Mouse (Mus musculus) B cell, adult 62 days (primary cell): ENCODE results near the gene Zscan4-ps1. TPM values are rescaled to one million over a fixed set of nuclear protein-coding genes. Genes with fewer than 3 reads are reported as not detected.

ENCODE experiments used
- total RNA-seq: library from RNA; stranded (reverse); gene quantifications from 4 replicates; pipeline ENCODE4 v1.2.4, GENCODE M21; 2023

Gene Zscan4-ps1
- total RNA-seq = not detected in 4 replicates

DNA sequence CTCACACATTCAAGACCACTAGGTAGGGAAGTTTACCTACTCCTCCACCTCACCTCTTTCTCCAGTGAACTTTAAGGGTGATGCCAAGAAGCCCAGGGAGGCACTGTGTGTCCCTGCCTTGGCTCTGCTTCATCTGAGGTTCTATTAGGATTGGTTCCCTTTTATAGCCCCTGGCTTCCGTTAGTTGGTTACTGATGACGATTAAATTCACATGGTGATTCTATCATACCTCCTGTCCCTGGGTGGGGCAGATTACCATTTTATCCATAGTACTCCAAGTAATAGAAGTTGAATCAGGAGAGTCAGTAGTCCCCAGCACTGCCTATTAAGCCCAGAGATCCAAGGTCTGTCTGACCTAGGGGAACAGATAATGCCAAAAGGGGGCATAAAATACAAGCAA is at the start of gene Zscan4-ps1:
Zscan4-ps1 (minus strand) TSS at position 101 of the 400 bp plus-strand sequence.

Other genes starting within 250 kb of the Zscan4-ps1 start
- not detected in 4 replicates for gene Zscan4b, start 164.6 kb downstream of the Zscan4-ps1 start, total RNA-seq
- not detected in 4 replicates for gene Zscan4c, start 63.9 kb downstream of the Zscan4-ps1 start, total RNA-seq
- not detected in 4 replicates for gene Zscan4d, start 96.5 kb upstream of the Zscan4-ps1 start, total RNA-seq
- gene Zscan4e, start 241.0 kb upstream of the Zscan4-ps1 start, total RNA-seq = not detected in 4 replicates